Mouse (Mus musculus): ENCODE results near the gene Kcng3.

The Kcng3 gene

GRCm38 (mm10) chr17:83630787-83631678, 662 bp downstream of the Kcng3 start:
- peak; percentile 27 for DNase-seq (ENCODE audit: low spot score)

DNA sequence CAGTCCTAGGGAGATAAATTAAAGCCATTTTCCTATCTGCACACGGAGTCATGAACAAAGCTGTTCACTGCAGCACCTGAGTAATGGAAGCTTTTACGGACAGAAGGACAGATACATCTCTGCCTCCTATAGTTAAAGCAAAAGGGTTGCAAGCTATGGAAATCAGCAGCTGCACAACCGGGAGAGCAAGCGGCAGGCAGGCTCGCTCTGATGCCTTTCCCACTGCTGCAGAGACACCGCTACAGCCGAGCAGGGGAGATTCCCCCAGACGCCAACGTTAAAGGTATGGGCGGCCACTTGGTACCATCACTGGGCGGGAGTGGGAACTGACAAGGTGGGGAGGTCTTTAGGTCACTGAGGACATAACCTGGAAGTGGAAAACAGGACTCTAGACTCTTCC, 17.8 kb downstream of the Kcng3 start:
- no peak for DNase-seq (ENCODE audit: low spot score)

DNA sequence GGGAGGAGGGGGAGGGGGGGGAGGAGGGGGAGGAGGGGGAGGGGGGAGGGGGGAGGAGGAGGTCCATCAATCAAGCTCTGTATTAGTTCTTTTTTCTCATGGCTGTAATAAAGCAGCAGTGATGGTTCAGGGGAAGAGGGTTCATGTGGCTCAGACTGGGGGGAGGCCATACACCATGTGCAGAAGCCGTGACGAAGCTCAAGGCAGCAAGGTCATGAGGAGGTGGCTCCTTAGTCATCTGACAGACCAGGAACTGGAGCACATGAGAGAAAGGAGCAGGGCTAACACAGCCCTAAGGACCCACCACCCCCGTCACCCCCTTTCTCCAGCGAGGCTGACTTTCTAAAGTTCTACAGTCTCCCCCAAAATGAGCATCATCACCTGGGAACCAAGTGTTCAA, 22.2 kb downstream of the Kcng3 start:
- no peak for DNase-seq (ENCODE audit: low spot score)

DNA sequence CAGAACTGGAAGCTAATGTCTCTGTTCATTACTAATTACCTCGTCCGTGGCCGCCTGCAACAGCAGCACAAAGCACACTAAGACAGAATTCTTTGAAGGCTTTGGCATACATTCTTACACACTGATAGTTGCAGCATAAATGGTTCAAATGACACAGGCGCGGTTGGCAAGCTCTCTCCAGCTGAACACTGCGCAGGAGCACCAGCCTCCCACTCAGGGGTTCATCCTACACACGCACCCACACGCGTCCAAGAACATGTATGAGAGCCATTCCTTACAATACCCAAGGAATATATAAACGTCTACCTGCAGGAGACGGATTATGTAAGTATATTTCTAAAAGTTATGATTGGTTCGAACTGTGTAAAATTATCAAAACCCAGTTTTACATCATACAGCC, 30.7 kb downstream of the Kcng3 start:
- DNase-seq (ENCODE audit: low spot score) = no peak

DNA sequence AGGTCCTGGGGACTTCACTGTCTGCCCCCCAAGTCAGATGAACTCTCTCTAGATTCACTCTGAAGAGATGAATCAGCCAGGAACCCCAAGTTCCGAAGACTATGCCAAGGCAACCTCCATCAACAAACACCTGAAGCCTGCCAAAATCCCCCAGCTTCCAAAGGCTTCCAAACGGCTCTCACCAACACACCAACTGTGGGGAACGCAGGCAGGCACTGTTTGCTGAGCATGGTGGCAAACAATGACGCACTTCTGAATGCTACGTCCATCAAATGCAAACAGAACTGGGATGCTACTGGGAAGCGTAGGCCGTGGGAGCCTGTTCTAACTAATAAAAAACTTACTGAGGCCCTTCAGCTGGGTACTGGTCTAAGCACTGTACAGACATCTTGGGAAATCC, 35.7 kb downstream of the Kcng3 start:
- DNase-seq (ENCODE audit: low spot score) = no peak

- no peak for DNase-seq (ENCODE audit: low spot score)
Observed at GRCm38 (mm10) chr17:83594526-83594925, 37.2 kb downstream of the Kcng3 start.

GRCm38 (mm10) chr17:83593396-83593795, 38.3 kb downstream of the Kcng3 start:
- no peak for DNase-seq (ENCODE audit: low spot score)

GRCm38 (mm10) chr17:83588663-83589341, 42.9 kb downstream of the Kcng3 start:
- no peak for DNase-seq (ENCODE audit: low spot score)

GRCm38 (mm10) chr17:83587731-83588130, 44.0 kb downstream of the Kcng3 start:
- no peak for DNase-seq (ENCODE audit: low spot score)

- DNase-seq (ENCODE audit: low spot score) = no peak
Observed at GRCm38 (mm10) chr17:83582585-83582984, 49.1 kb downstream of the Kcng3 start.

DNA sequence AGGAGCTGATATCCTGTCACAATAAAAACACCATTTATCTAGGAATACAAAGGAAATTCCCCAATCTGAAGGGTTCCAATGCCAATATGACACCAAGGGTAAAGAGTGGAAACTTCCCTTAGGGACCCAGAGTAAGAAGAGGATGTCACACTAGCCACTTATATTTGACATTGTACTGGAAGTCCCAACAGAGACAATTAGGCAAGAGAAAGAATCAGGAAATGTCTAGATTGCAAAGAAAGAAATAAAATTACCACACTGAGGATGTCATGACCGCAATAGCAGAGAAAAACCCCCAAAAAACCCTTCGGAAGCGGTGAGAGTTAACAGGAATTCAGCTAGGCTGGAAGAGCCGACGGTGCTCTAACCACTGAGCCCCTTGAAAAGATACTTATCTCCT, 51.0 kb downstream of the Kcng3 start:
- DNase-seq (ENCODE audit: low spot score) = no peak

DNA sequence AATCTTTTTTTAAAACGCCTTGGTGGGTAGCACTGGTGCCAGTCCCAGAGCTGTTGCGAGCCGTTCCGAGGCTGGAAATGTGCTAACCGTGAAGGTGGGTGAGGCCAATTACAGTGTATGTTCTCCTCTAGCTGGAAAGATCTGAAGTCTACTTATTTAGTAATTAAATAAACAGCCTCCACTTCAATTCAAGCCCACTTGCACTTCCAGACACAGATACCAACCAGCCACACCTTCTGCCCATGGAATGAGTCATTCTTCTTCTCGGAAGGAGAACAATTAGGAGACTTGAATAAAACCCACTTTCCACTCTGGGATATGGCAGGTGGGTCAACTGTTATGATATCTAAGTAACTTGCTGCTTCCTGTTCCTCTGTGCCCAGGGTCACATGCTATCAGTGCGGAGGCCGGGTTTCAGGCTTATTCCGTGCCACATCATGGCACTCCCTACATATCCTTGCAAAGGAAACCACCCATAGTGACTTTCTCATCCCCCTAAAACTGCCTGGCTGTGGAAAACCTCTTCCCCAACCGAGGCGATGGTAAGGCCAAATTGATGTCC, 54.8 kb downstream of the Kcng3 start:
- DNase-seq (ENCODE audit: low spot score) = no peak

- no peak for DNase-seq (ENCODE audit: low spot score)
Observed at GRCm38 (mm10) chr17:83574615-83575014, 57.1 kb downstream of the Kcng3 start.

DNA sequence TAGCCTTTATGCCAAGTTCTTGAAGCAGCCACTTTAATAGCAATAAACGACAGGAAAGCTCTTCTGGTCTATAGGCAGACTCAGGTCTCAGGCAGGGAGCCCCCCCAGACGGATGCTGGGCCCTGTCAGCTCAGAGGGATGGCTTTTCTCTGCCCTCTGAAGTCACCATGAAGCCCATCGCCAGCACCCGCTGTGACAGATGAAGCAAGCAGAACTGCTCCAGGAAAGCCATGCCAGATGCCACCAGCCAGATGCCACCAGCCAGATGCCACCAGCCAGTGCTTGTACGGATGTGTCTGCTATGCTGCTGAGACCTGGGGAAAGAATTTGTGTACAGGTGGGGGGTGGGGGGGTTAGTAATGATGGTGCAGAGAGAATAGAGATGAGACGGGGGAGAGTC, 58.6 kb downstream of the Kcng3 start:
- DNase-seq (ENCODE audit: low spot score) = no peak

DNA sequence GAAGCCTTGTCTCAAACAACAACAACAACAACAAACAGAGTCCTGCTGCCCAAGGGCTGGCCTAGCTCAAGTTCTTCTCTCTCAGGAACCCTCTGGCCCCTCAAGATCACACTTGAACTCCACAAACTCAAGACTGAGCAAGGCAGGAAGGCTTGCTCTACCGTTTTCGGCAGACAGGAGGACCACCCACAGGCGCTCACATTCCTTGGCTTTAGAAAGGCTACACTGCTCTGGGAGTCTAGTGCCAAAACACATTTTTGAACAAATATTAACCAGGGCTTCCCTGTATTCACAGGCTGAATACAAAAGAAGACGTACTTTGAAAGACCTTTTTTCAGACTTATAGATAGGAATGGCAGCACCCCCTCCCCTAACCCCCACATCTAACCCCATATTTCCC, 59.3 kb downstream of the Kcng3 start:
- DNase-seq (ENCODE audit: low spot score) = no peak

DNA sequence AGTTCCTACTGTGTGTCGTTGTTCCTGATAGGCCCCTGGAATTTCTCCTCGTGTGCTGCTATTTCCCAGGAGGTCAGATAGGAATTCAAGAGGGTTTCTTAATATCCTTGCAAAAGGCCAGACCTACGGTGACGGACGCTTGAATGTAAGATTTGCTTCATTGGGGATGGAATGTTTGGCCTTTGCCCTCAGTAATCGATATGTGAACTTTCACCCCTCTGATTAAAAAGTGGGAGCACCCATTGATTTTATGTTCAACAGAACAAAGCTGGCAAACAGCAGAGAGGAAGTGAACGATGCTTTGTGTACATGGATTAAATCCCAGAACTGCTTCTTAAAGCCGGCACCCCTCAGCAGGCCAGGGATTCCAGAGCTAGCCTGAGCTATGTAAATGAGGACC, 64.3 kb downstream of the Kcng3 start:
- DNase-seq (ENCODE audit: low spot score) = no peak

GRCm38 (mm10) chr17:83565506-83565905, 66.2 kb downstream of the Kcng3 start:
- DNase-seq (ENCODE audit: low spot score) = no peak

GRCm38 (mm10) chr17:83564119-83564820, 67.4 kb downstream of the Kcng3 start:
- no peak for DNase-seq (ENCODE audit: low spot score)

DNA sequence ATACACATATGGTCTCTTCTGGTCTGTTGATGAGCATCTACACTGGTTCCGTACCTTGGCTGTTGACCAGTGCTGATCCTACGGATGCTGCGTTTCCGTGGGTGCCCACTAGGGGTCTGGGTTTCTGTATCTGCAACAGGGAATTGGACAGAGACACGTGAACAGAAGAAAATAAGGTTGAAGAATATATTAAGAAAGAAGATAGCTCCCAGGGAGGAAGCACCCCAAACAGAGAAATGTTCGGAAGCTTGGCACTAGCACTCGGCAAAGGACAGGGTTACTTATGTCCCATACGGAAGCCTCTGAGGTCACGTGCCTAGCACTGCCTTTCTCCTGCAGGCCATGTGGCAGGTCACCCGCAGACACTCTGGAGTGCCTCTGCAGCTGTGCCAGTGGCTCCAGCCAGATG, 68.0 kb downstream of the Kcng3 start:
- DNase-seq (ENCODE audit: low spot score) = peak; percentile 41

DNA sequence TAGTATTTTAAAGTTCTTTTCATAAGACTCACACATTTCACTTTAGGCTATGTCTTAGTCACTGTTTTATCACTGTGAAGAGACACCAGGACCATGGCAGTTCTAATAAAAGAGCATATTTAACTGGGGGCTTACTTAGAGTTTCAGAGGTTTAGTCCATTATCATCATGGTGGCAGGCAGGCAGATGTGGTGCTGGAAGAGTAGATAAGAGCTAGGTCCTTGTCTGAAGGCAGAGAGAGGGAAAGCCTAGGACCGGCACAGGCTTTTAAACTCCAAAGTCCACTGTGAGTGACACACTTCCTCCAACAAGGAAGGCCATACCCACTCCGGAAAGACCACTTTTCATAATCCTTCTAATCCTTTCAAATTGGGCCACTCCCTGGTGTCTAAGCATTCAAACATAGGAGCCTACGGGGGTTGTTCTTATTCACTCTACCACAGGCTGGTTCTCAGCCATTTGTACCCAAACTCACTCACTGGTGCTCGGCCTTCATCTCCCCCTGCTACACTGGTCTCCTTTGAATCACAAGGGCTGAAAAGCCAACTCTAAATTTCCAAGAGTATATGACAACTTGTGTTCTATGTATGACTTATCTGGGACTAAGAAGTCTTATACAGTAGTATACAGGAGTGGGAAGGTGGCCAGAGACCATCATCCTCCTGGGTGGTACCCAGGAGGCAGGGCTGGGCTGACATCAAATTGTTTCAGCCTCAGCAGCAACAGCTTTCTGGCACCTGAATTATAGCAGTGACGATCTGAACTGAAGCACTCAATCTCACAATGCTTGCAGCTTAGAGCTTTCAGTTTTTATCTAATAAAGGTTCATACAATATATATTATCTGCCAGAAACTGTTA, 69.3 kb downstream of the Kcng3 start:
- no peak for DNase-seq (ENCODE audit: low spot score)

GRCm38 (mm10) chr17:83559081-83559480, 72.6 kb downstream of the Kcng3 start:
- DNase-seq (ENCODE audit: low spot score) = no peak

- no peak for DNase-seq (ENCODE audit: low spot score)
Observed at GRCm38 (mm10) chr17:83555836-83556235, 75.9 kb downstream of the Kcng3 start.

All from ovary, postnatal 14 days (tissue).